Mouse (Mus musculus) lung, adult 2 months (tissue): ENCODE data around the gene Fgf16. TPM values are rescaled to one million over a fixed set of nuclear protein-coding genes. Genes with fewer than 3 reads are reported as not detected.

Experiments used
- DNase-seq: peaks from one replicate; pipeline ENCODE4 v3.0.0; 2022
- H3K4me1 ChIP-seq: fragments of 200-500 bp; 2 replicates; pipeline ENCODE4 v1.6.1; 2011; ENCODE audit warnings: low read length; ENCODE audit not compliant: control insufficient read depth, insufficient read depth
- H3K4me3 ChIP-seq: fragments of 200-500 bp; replicated peaks from 2 replicates; pipeline ENCODE3; 2011; ENCODE audit warnings: low read depth, mild to moderate bottlenecking, control low read depth, low read length; ENCODE audit errors: extremely low read depth
- CTCF ChIP-seq: fragments of 200-500 bp; IDR thresholded peaks from 2 replicates; pipeline ENCODE4 v1.5.1; 2011; ENCODE audit warnings: mild to moderate bottlenecking, low read length, control low read depth; ENCODE audit not compliant: insufficient read depth
- POLR2A ChIP-seq: fragments of 200-500 bp; IDR thresholded peaks from 2 replicates; pipeline ENCODE4 v1.6.1; 2011; ENCODE audit warnings: low read depth, mild to moderate bottlenecking, control low read depth, low read length, borderline replicate concordance; ENCODE audit errors: extremely low read depth
- WGBS: fragments of 180-500 bp; shearing (Covaris S2); methylation state at CpG from one replicate; pipeline ENCODE4 v1.1.7; 2018; 5-methylcytosine and 5-hydroxymethylcytosine counted together
- polyA plus RNA-seq: library from polyadenylated mRNA; depleted of rRNA; stranded (reverse); fragments of >200 nt; gene quantifications from 2 replicates; pipeline ENCODE4 v1.2.3, GENCODE M21; 2012; rRNA removed

Fgf16 gene
- polyA plus RNA-seq, 1 experiment: 0.26 TPM

DNA sequence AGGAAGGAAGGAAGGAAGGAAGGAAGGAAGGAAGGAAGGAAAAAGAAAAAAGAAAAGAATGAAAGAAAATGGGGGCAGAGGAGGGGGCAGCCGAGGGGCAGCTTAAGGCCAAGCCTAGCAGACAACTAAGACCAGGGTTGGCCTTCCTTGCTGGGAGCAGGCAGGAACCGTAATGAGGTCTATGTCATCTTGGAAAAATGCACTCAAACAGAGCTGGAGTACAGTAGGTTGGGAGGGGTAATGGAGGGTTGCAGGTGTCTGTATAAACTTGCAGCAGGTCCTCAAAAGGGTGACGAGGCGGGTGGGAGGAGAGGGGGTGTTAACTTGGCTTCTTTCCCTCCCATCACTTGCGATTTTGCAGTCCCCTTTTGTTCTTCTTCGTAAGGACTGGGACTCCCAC is 1.9 kb downstream of the Fgf16 start:
- 44% methylated on average over 6 of the region's 6 CpGs for WGBS
- TF ChIP-seq POLR2A: no peak
- no peak for TF ChIP-seq CTCF
- Histone ChIP-seq H3K4me1 (peaks cover 3% of the 10 kb centered on the region; the same call in 1 of the 2 replicates), H3K4me3 (no peak overlapping the region)
- peak; percentile 3 for DNase-seq

GRCm38 (mm10) chrX:105767177-105767764 is 3.2 kb downstream of the Fgf16 start:
- no peak for DNase-seq
- H3K4me1 ChIP-seq: peaks cover 3% of the 10 kb centered on the region; the same call in 1 of the 2 replicates
- TF ChIP-seq POLR2A: no peak
- no peak for TF ChIP-seq CTCF

GRCm38 (mm10) chrX:105767932-105768331 is 3.9 kb downstream of the Fgf16 start:
- Histone ChIP-seq H3K4me3 (no peak overlapping the region), H3K4me1 (peaks cover 3% of the 10 kb centered on the region; the same call in 1 of the 2 replicates)
- whole genome bisulfite sequencing: 72% methylated on average over 3 of the region's 3 CpGs
- no peak for DNase-seq
- TF ChIP-seq CTCF: no peak
- TF ChIP-seq POLR2A: no peak

More at GRCm38 (mm10) chrX:105767177-105767764, 3.2 kb downstream of the Fgf16 start:
- WGBS: 55% methylated on average over 9 of the region's 9 CpGs
- H3K4me3 ChIP-seq: no peak overlapping the region

- TF ChIP-seq CTCF (no peak), POLR2A (no peak)
- WGBS: 84% methylated on average over 5 of the region's 5 CpGs
- Histone ChIP-seq H3K4me3 (no peak overlapping the region), H3K4me1 (no peaks in the 10 kb centered on the region)
- DNase-seq: no peak
Observed at GRCm38 (mm10) chrX:105773281-105773680, 9.2 kb downstream of the Fgf16 start.

- TF ChIP-seq CTCF: no peak
- TF ChIP-seq POLR2A: no peak
- 63% methylated on average over 8 of the region's 8 CpGs for WGBS
- H3K4me3 ChIP-seq: no peak overlapping the region
- no peaks in the 10 kb centered on the region for H3K4me1 ChIP-seq
- DNase-seq: no peak
Observed at GRCm38 (mm10) chrX:105794806-105795403, 30.8 kb downstream of the Fgf16 start.

DNA sequence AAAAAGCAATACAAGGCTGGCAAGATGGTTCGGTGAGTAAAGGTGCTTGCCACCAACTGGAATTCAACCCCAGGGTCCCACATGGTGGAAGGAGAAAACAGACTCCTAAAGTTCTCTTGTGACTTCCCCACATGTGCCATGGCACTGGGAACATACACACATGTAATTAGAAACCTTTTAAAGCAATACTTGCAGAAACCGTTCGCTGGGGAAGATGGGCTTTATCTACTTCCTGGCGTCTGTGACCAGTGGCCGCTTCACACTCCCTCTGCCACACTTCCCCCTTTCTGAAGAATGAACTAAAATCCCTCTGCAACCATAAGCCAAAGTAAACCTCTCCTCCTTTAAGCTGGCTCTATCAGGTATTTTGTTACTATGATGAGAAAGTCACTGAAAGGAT is 60.4 kb downstream of the Fgf16 start:
- DNase-seq: no peak
- Histone ChIP-seq H3K4me3 (no peak overlapping the region), H3K4me1 (no peaks in the 10 kb centered on the region)
- no peak for TF ChIP-seq CTCF
- no peak for TF ChIP-seq POLR2A
- WGBS: 84% methylated on average over 5 of the region's 5 CpGs

Other genes starting within 250 kb of the Fgf16 start
- 41.5 and 62.7 TPM in 2 replicates for gene Atrx, start 165.1 kb downstream of the Fgf16 start, polyA plus RNA-seq
- 4.5 and 7.9 TPM in 2 replicates for gene Magt1, start 247.6 kb downstream of the Fgf16 start, polyA plus RNA-seq